Mouse (Mus musculus): ENCODE results near the gene Tmem208. TPM values are rescaled to one million over a fixed set of nuclear protein-coding genes. Genes with fewer than 3 reads are reported as not detected.

Tmem208 gene
- polyA plus RNA-seq, 1 experiment: 122 TPM

GRCm38 (mm10) chr8:105348450-105349095, 22.4 kb downstream of the Tmem208 start, which contains the start of gene Slc9a5:
Slc9a5 (plus strand) TSS chr8:105348843.
- H3ac ChIP-seq (ENCODE audit: control insufficient read depth, insufficient read length, low read depth): peak within 1 kb of the TSS; percentile 95
- H3K79me3 ChIP-seq (ENCODE audit: low read depth): peaks cover 53% of the 10 kb centered on the region
- TF ChIP-seq USF1 (IDR thresholded peaks at IDR 0.05; ENCODE audit: low read depth) (no peak), FOSL1 (IDR thresholded peaks at IDR 0.05; ENCODE audit: insufficient read depth, low read length, poor library complexity, severe bottlenecking) (no peak), MYOG (IDR thresholded peaks at IDR 0.05; ENCODE audit: control insufficient read depth, extremely low read depth, insufficient read length) (no peak), CEBPB (IDR thresholded peaks at IDR 0.05; ENCODE audit: low read depth) (no peak), CTCF (IDR thresholded peaks at IDR 0.05; ENCODE audit: control insufficient read depth, insufficient read depth, insufficient read length) (no peak), MYOD1 (IDR thresholded peaks at IDR 0.05; ENCODE audit: control insufficient read depth, insufficient read length, low read depth) (peak; percentile 30), MAX (IDR thresholded peaks at IDR 0.05) (peak; percentile 85)
- H3K36me3 ChIP-seq (ENCODE audit: control insufficient read depth, insufficient read depth): peaks cover 14% of the 10 kb centered on the region
- H3K79me2 ChIP-seq (ENCODE audit: control insufficient read depth, insufficient read depth): peaks cover 97% of the 10 kb centered on the region
- no peaks in the 10 kb centered on the region for H3K27me3 ChIP-seq (ENCODE audit: control insufficient read depth, insufficient read depth, insufficient read length)
- peak within 1 kb of the TSS; percentile 77 for H3K4me3 ChIP-seq (ENCODE audit: insufficient read depth, poor library complexity, severe bottlenecking)

- H3K4me3 ChIP-seq (ENCODE audit: insufficient read depth, poor library complexity, severe bottlenecking): peak overlapping the region; percentile 77
- TF ChIP-seq MAX (IDR thresholded peaks at IDR 0.05): peak; percentile 44
- TF ChIP-seq MYOG (IDR thresholded peaks at IDR 0.05; ENCODE audit: control insufficient read depth, extremely low read depth, insufficient read length): no peak
- no peak for TF ChIP-seq CTCF (IDR thresholded peaks at IDR 0.05; ENCODE audit: control insufficient read depth, insufficient read depth, insufficient read length)
- no peak for TF ChIP-seq FOSL1 (IDR thresholded peaks at IDR 0.05; ENCODE audit: insufficient read depth, low read length, poor library complexity, severe bottlenecking)
- H3K79me2 ChIP-seq (ENCODE audit: control insufficient read depth, insufficient read depth): peaks cover 91% of the 10 kb centered on the region
- peak overlapping the region; percentile 95 for H3ac ChIP-seq (ENCODE audit: control insufficient read depth, insufficient read length, low read depth)
- H3K36me3 ChIP-seq (ENCODE audit: control insufficient read depth, insufficient read depth): peaks cover 17% of the 10 kb centered on the region
- H3K27me3 ChIP-seq (ENCODE audit: control insufficient read depth, insufficient read depth, insufficient read length): no peaks in the 10 kb centered on the region
- peaks cover 46% of the 10 kb centered on the region for H3K79me3 ChIP-seq (ENCODE audit: low read depth)
Measured at GRCm38 (mm10) chr8:105349096-105349771, 23.1 kb downstream of the Tmem208 start.

GRCm38 (mm10) chr8:105350186-105350585, 24.0 kb downstream of the Tmem208 start:
- Histone ChIP-seq H3K79me2 (ENCODE audit: control insufficient read depth, insufficient read depth) (peaks cover 81% of the 10 kb centered on the region), H3ac (ENCODE audit: control insufficient read depth, insufficient read length, low read depth) (peak overlapping the region; percentile 28), H3K4me3 (ENCODE audit: insufficient read depth, poor library complexity, severe bottlenecking) (peak overlapping the region; percentile 77), H3K27me3 (ENCODE audit: control insufficient read depth, insufficient read depth, insufficient read length) (no peaks in the 10 kb centered on the region), H3K36me3 (ENCODE audit: control insufficient read depth, insufficient read depth) (peaks cover 19% of the 10 kb centered on the region), H3K79me3 (ENCODE audit: low read depth) (peaks cover 40% of the 10 kb centered on the region)
- TF ChIP-seq CEBPB (IDR thresholded peaks at IDR 0.05; ENCODE audit: low read depth) (no peak), CTCF (IDR thresholded peaks at IDR 0.05; ENCODE audit: control insufficient read depth, insufficient read depth, insufficient read length) (no peak), MYOD1 (IDR thresholded peaks at IDR 0.05; ENCODE audit: control insufficient read depth, insufficient read length, low read depth) (no peak), MAX (IDR thresholded peaks at IDR 0.05) (no peak), MYOG (IDR thresholded peaks at IDR 0.05; ENCODE audit: control insufficient read depth, extremely low read depth, insufficient read length) (no peak), FOSL1 (IDR thresholded peaks at IDR 0.05; ENCODE audit: insufficient read depth, low read length, poor library complexity, severe bottlenecking) (no peak)

- Histone ChIP-seq H3K36me3 (ENCODE audit: control insufficient read depth, insufficient read depth) (peaks cover 48% of the 10 kb centered on the region), H3ac (ENCODE audit: control insufficient read depth, insufficient read length, low read depth) (no peak overlapping the region), H3K79me3 (ENCODE audit: low read depth) (peaks cover 24% of the 10 kb centered on the region), H3K79me2 (ENCODE audit: control insufficient read depth, insufficient read depth) (peaks cover 49% of the 10 kb centered on the region), H3K4me3 (ENCODE audit: insufficient read depth, poor library complexity, severe bottlenecking) (no peak overlapping the region), H3K27me3 (ENCODE audit: control insufficient read depth, insufficient read depth, insufficient read length) (no peaks in the 10 kb centered on the region)
- TF ChIP-seq MAX (IDR thresholded peaks at IDR 0.05) (no peak), CTCF (IDR thresholded peaks at IDR 0.05; ENCODE audit: control insufficient read depth, insufficient read depth, insufficient read length) (no peak), FOSL1 (IDR thresholded peaks at IDR 0.05; ENCODE audit: insufficient read depth, low read length, poor library complexity, severe bottlenecking) (no peak), CEBPB (IDR thresholded peaks at IDR 0.05; ENCODE audit: low read depth) (no peak), MYOG (IDR thresholded peaks at IDR 0.05; ENCODE audit: control insufficient read depth, extremely low read depth, insufficient read length) (no peak), MYOD1 (IDR thresholded peaks at IDR 0.05; ENCODE audit: control insufficient read depth, insufficient read length, low read depth) (no peak), USF1 (IDR thresholded peaks at IDR 0.05; ENCODE audit: low read depth) (no peak)
Measured at GRCm38 (mm10) chr8:105353583-105354135, 27.5 kb downstream of the Tmem208 start.

- no peak overlapping the region for H3K4me3 ChIP-seq (ENCODE audit: insufficient read depth, poor library complexity, severe bottlenecking)
- peaks cover 21% of the 10 kb centered on the region for H3K79me3 ChIP-seq (ENCODE audit: low read depth)
- H3ac ChIP-seq (ENCODE audit: control insufficient read depth, insufficient read length, low read depth): no peak overlapping the region
- peaks cover 57% of the 10 kb centered on the region for H3K36me3 ChIP-seq (ENCODE audit: control insufficient read depth, insufficient read depth)
- H3K79me2 ChIP-seq (ENCODE audit: control insufficient read depth, insufficient read depth): peaks cover 41% of the 10 kb centered on the region
- TF ChIP-seq MAX (IDR thresholded peaks at IDR 0.05) (no peak), CTCF (IDR thresholded peaks at IDR 0.05; ENCODE audit: control insufficient read depth, insufficient read depth, insufficient read length) (no peak), MYOD1 (IDR thresholded peaks at IDR 0.05; ENCODE audit: control insufficient read depth, insufficient read length, low read depth) (no peak), MYOG (IDR thresholded peaks at IDR 0.05; ENCODE audit: control insufficient read depth, extremely low read depth, insufficient read length) (no peak), CEBPB (IDR thresholded peaks at IDR 0.05; ENCODE audit: low read depth) (no peak), USF1 (IDR thresholded peaks at IDR 0.05; ENCODE audit: low read depth) (no peak), FOSL1 (IDR thresholded peaks at IDR 0.05; ENCODE audit: insufficient read depth, low read length, poor library complexity, severe bottlenecking) (no peak)
- H3K27me3 ChIP-seq (ENCODE audit: control insufficient read depth, insufficient read depth, insufficient read length): no peaks in the 10 kb centered on the region
Measured at GRCm38 (mm10) chr8:105354549-105354948, 28.4 kb downstream of the Tmem208 start.

Data from C2C12 (cell line).